Mouse (Mus musculus): Measurements from ENCODE around the gene Nucb1. TPM values are rescaled to one million over a fixed set of nuclear protein-coding genes. Genes with fewer than 3 reads are reported as not detected.
"Not testable (repeated sequence)": the region's sequence is repeated elsewhere in the genome, so short reads cannot be mapped to it uniquely, and the experiment has no call there.

The Nucb1 gene
- polyA plus RNA-seq, 1 experiment from 2014 or later = 101 TPM

DNA sequence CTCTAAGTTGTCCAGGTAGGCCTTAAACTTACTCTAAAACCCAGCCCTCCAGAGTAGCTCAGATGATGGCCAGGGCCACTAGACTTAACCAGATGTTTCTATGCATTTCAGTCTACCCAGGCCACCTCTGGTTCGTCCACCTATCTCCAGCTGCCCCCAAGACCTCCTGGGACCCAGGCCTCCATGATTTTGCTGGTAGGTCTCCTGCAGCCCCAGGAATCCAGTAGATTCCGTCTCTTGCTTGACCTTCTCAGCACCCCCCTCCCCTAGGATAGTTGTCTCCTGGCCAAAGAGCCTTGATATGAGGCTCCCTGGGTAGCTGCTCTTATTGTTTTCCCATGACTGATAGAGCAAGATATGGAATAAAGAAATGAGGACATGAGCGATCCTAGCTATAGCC is 28.9 kb upstream of the Nucb1 start:
- WGBS = 87% methylated on average over 3 of the region's 3 CpGs
- Histone ChIP-seq H3K27me3 (no peaks in the 10 kb centered on the region), H3K4me2 (replicated peaks) (no peak overlapping the region), H3K4me3 (replicated peaks) (no peak overlapping the region), H3K4me1 (replicated peaks) (peaks cover 7% of the 10 kb centered on the region), H3K36me3 (no peaks in the 10 kb centered on the region), H3K9me3 (no peaks in the 10 kb centered on the region), H3K27ac (no peak overlapping the region), H3K9ac (replicated peaks) (no peak overlapping the region)
- no peak for ATAC-seq

GRCm38 (mm10) chr7:45538163-45539041 is 28.2 kb upstream of the Nucb1 start:
- Histone ChIP-seq H3K27me3 (no peaks in the 10 kb centered on the region), H3K36me3 (no peaks in the 10 kb centered on the region), H3K4me3 (replicated peaks) (peak overlapping the region; percentile 50), H3K4me1 (replicated peaks) (peaks cover 7% of the 10 kb centered on the region), H3K9me3 (no peaks in the 10 kb centered on the region), H3K4me2 (replicated peaks) (peak overlapping the region; percentile 70), H3K9ac (replicated peaks) (peak overlapping the region; percentile 68), H3K27ac (no peak overlapping the region)
- WGBS = 2% methylated on average over 29 of the region's 29 CpGs
- ATAC-seq = peak; percentile 91

DNA sequence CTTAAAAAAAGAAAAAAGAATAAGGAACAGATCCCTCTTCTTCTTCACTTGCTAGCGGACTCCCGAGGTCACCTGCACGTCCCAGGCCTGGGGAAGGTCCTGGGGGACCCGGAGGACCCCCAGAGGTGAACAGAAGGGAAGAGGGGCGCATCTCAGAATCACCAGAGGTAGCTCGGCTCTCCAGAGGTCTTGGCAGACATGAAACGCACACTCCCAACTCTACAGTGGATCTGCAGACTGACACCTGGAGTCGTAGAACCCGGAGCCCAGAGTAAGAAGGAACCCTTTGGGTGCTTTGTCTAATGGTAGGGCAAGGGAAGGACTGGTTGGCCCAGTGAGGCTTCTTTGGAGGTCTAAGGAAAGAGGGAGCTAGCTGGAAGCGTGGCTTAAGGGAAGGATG is 27.4 kb upstream of the Nucb1 start:
- H3K4me2 ChIP-seq (replicated peaks) = peak overlapping the region; percentile 70
- peaks cover 7% of the 10 kb centered on the region for H3K4me1 ChIP-seq (replicated peaks)
- ATAC-seq = no peak
- no peaks in the 10 kb centered on the region for H3K27me3 ChIP-seq
- H3K36me3 ChIP-seq = no peaks in the 10 kb centered on the region
- H3K9ac ChIP-seq (replicated peaks) = peak overlapping the region; percentile 68
- H3K4me3 ChIP-seq (replicated peaks) = peak overlapping the region; percentile 50
- WGBS = 79% methylated on average over 10 of the region's 10 CpGs
- no peak overlapping the region for H3K27ac ChIP-seq
- no peaks in the 10 kb centered on the region for H3K9me3 ChIP-seq

DNA sequence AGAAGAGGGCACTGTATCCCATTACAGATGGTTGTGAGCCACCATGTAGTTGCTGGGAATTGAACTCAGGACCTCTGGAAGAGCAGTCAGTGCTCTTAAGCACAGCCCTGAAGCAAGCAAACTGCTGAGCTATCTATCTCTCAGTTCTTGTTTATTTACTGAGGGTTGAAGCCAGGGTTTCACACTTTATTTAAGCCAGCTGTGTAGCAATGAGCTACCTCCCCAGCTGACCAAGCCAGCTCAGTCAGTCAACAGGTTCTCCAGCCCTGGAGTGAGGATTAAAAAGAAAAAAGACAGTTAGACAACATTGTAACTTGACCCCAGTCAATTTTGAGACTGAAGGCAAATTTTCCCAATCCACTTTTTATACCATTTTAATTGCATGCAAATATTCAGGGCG is 25.5 kb upstream of the Nucb1 start:
- no peak for ATAC-seq
- no peak overlapping the region for H3K27ac ChIP-seq
- no peaks in the 10 kb centered on the region for H3K36me3 ChIP-seq
- 77% methylated on average over 1 of the region's 1 CpGs for WGBS
- H3K9me3 ChIP-seq = no peaks in the 10 kb centered on the region
- no peaks in the 10 kb centered on the region for H3K27me3 ChIP-seq
- peaks cover 7% of the 10 kb centered on the region for H3K4me1 ChIP-seq (replicated peaks)
- no peak overlapping the region for H3K4me3 ChIP-seq (replicated peaks)
- H3K9ac ChIP-seq (replicated peaks) = no peak overlapping the region
- no peak overlapping the region for H3K4me2 ChIP-seq (replicated peaks)

DNA sequence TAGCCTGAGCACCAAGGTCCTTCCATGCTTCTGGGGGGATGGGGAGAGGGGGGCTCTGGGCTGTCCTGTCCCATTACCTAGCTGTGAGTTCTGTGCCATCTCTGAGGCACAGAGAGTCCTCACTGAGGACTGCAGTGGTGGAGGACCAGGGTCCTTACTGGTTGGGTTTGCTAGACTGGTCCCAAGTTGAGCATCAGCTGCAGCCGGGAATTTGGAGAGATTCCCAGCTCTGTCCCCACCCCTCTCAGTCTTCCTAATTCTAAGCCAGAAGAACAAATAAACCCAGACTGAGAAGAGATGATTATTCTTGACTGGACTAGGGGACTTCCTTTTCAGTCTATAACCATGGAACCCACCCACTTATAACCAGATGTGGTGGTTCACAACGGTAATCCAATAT is 20.4 kb upstream of the Nucb1 start:
- 89% methylated on average over 2 of the region's 2 CpGs for WGBS
- Histone ChIP-seq H3K9ac (replicated peaks) (no peak overlapping the region), H3K4me1 (replicated peaks) (peaks cover 6% of the 10 kb centered on the region), H3K4me3 (replicated peaks) (no peak overlapping the region), H3K27me3 (no peaks in the 10 kb centered on the region), H3K4me2 (replicated peaks) (no peak overlapping the region), H3K36me3 (no peaks in the 10 kb centered on the region), H3K27ac (no peak overlapping the region), H3K9me3 (no peaks in the 10 kb centered on the region)
- ATAC-seq = no peak

DNA sequence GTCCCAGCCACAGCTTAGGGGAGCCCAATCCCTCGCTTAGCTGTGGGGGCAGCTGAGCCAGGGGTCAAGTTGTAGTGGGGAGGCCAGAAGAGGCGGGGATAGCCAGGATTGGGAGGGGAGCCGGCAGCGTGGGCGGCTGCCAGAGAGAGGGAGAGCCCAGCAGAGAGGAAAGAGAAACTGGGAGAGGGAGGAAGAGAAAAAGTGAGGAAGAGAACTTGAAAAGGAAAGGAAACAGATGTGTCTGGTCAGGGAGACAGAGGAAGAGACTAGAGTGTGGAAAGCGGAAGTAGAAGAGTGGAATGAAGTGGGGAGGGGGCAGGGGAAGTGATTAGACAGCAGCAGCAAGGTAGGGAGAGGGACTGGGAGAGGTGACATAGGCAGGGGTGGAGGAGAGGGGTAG is 19.3 kb upstream of the Nucb1 start:
- Histone ChIP-seq H3K36me3 (no peaks in the 10 kb centered on the region), H3K4me2 (replicated peaks) (no peak overlapping the region), H3K27me3 (0 out of 2 replicates have a peak, but pooled peaks cover 3% of the 10 kb centered on the region), H3K9ac (replicated peaks) (no peak overlapping the region), H3K27ac (no peak overlapping the region), H3K4me3 (replicated peaks) (no peak overlapping the region), H3K4me1 (replicated peaks) (peaks cover 17% of the 10 kb centered on the region), H3K9me3 (no peaks in the 10 kb centered on the region)
- no peak for ATAC-seq
- 21% methylated on average over 6 of the region's 6 CpGs for WGBS

GRCm38 (mm10) chr7:45527169-45527568 is 17.0 kb upstream of the Nucb1 start:
- not testable (repeated sequence) for H3K4me2 ChIP-seq (replicated peaks); H3K36me3 ChIP-seq; H3K27me3 ChIP-seq; H3K9me3 ChIP-seq; ATAC-seq; H3K27ac ChIP-seq; H3K9ac ChIP-seq (replicated peaks); H3K4me3 ChIP-seq (replicated peaks)
- H3K4me1 ChIP-seq (replicated peaks) = peaks cover 32% of the 10 kb centered on the region
- 91% methylated on average over 6 of the region's 6 CpGs for whole genome bisulfite sequencing

GRCm38 (mm10) chr7:45526474-45527120 is 16.4 kb upstream of the Nucb1 start:
- Histone ChIP-seq H3K27me3 (0 out of 2 replicates have a peak, but pooled peaks cover 3% of the 10 kb centered on the region), H3K36me3 (no peaks in the 10 kb centered on the region), H3K27ac (peak overlapping the region; percentile 74; the same call in 1 of the 2 replicates), H3K9ac (replicated peaks) (peak overlapping the region; percentile 86), H3K4me3 (replicated peaks) (peak overlapping the region; percentile 72), H3K4me2 (replicated peaks) (peak overlapping the region; percentile 92), H3K4me1 (replicated peaks) (peaks cover 33% of the 10 kb centered on the region), H3K9me3 (no peaks in the 10 kb centered on the region)
- WGBS = 25% methylated on average over 7 of the region's 7 CpGs
- ATAC-seq = no peak

GRCm38 (mm10) chr7:45525809-45526473 is 15.7 kb upstream of the Nucb1 start, which contains the start of the genes Ppp1r15a and Plekha4:
Gene Ppp1r15a, minus strand, starts transcription at chr7:45526268.
Gene Plekha4, plus strand, starts transcription at chr7:45526330.
- Histone ChIP-seq H3K9ac (replicated peaks) (peak within 1 kb of the TSS; percentile 86), H3K4me3 (replicated peaks) (peak within 1 kb of the TSS; percentile 72), H3K9me3 (no peaks in the 10 kb centered on the region), H3K36me3 (no peaks in the 10 kb centered on the region), H3K27ac (peak within 1 kb of the TSS; percentile 74), H3K27me3 (0 out of 2 replicates have a peak, but pooled peaks cover 3% of the 10 kb centered on the region), H3K4me2 (replicated peaks) (peak within 1 kb of the TSS; percentile 92), H3K4me1 (replicated peaks) (peaks cover 33% of the 10 kb centered on the region)
- ATAC-seq = peak; percentile 82
- under 1% methylated on average over 54 of the region's 54 CpGs for WGBS

GRCm38 (mm10) chr7:45524841-45525621 is 14.8 kb upstream of the Nucb1 start:
- H3K9me3 ChIP-seq = no peaks in the 10 kb centered on the region
- no peak for ATAC-seq
- peak overlapping the region; percentile 74; the same call in 1 of the 2 replicates for H3K27ac ChIP-seq
- no peaks in the 10 kb centered on the region for H3K36me3 ChIP-seq
- H3K4me3 ChIP-seq (replicated peaks) = peak overlapping the region; percentile 72
- peaks cover 33% of the 10 kb centered on the region for H3K4me1 ChIP-seq (replicated peaks)
- H3K9ac ChIP-seq (replicated peaks) = peak overlapping the region; percentile 86
- 0 out of 2 replicates have a peak, but pooled peaks cover 3% of the 10 kb centered on the region for H3K27me3 ChIP-seq
- WGBS = 25% methylated on average over 12 of the region's 12 CpGs
- H3K4me2 ChIP-seq (replicated peaks) = peak overlapping the region; percentile 92

DNA sequence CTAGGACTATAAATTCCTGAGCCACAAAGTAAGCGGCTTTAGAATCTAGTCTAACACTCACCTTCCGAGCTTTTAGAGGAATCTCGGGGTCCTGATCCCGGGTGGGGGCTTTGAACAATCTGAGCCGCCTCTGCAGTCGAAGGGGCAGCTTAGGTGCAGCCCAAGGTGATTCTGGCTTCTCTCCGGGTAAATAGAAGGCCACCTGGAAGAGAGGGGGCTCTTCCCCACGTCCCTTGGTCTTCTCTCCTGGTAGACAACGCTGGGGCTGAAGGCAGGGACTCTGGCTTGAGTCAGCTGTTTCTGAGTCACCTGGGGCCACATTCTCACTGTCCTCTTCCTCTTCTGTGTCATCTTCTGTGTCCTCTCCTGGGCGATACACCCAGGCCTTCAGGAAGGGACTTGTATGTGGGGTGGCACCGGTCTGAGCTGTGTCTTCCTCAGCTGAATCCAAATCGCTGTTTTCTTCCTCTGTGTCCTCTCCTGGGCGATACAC is 13.5 kb upstream of the Nucb1 start:
- Histone ChIP-seq H3K4me3 (replicated peaks) (no peak overlapping the region), H3K4me1 (replicated peaks) (peaks cover 33% of the 10 kb centered on the region), H3K36me3 (no peaks in the 10 kb centered on the region), H3K27me3 (0 out of 2 replicates have a peak, but pooled peaks cover 3% of the 10 kb centered on the region), H3K27ac (no peak overlapping the region), H3K9ac (replicated peaks) (0 out of 2 replicates have a peak overlapping the region, but pooled peaks have one; percentile 16), H3K4me2 (replicated peaks) (no peak overlapping the region), H3K9me3 (no peaks in the 10 kb centered on the region)
- WGBS = 88% methylated on average over 13 of the region's 13 CpGs
- no peak for ATAC-seq

Data from midbrain, embryonic 13.5 days (tissue).